Mouse (Mus musculus): ENCODE results near the gene Camk2g.

- TF ChIP-seq MAX (IDR thresholded peaks at IDR 0.05; ENCODE audit: low read depth) (no peak), MYOD1 (IDR thresholded peaks at IDR 0.05; ENCODE audit: control insufficient read depth in 1 of 3, insufficient read length in 2 of 3, low read depth in 2 of 3) (no peak), POLR2A (IDR thresholded peaks at IDR 0.05; ENCODE audit: insufficient read length, low read depth) (no peak), E2F4 (IDR thresholded peaks at IDR 0.05; ENCODE audit: insufficient read depth) (no peak), REST (IDR thresholded peaks at IDR 0.05; ENCODE audit: insufficient read depth, insufficient read length) (no peak), TCF3 (IDR thresholded peaks at IDR 0.05; ENCODE audit: insufficient read length, low read depth) (no peak), USF1 (IDR thresholded peaks at IDR 0.05; ENCODE audit: low read depth) (no peak), POLR2AphosphoS2 (IDR thresholded peaks at IDR 0.05; ENCODE audit: insufficient read length, low read depth) (no peak), TCF12 (IDR thresholded peaks at IDR 0.05; ENCODE audit: insufficient read depth, poor library complexity, severe bottlenecking) (no peak), MYOG (IDR thresholded peaks at IDR 0.05; ENCODE audit: control insufficient read depth in 1 of 3, insufficient read depth in 1 of 3, insufficient read length in 2 of 3, low read depth in 2 of 3) (no peak)
Observed at GRCm38 (mm10) chr14:20743614-20744013, 50.3 kb downstream of the Camk2g start.

All from myocyte (in vitro differentiated cells).